Mouse (Mus musculus) stomach, embryonic 16.5 days (tissue): ENCODE measurements around the gene Exoc6. TPM values are rescaled to one million over a fixed set of nuclear protein-coding genes. Genes with fewer than 3 reads are reported as not detected.

Experiments
- ATAC-seq: fragments of 200-750 bp; cut with Nextera tagmentation; 2 replicates; pipeline ENCODE4 v1.8.0; 2017; ENCODE audit warnings: moderate number of reproducible peaks, moderate TSS enrichment; ENCODE audit not compliant: insufficient read depth, low FRiP score
- H3K27ac ChIP-seq: fragments of 300-500 bp; sonication (generic); 2 replicates; pipeline ENCODE4 v1.5.1; 2014; ENCODE audit warnings: low read length
- H3K27me3 ChIP-seq: fragments of 300-500 bp; sonication (generic); 2 replicates; pipeline ENCODE4 v1.6.1; 2014; ENCODE audit warnings: low read length, control low read depth, mixed read lengths; ENCODE audit not compliant: control insufficient read depth, insufficient read depth
- H3K36me3 ChIP-seq: fragments of 300-500 bp; sonication (generic); 2 replicates; pipeline ENCODE4 v1.6.1; 2014; ENCODE audit warnings: low read length; ENCODE audit not compliant: control insufficient read depth, insufficient read depth
- H3K4me1 ChIP-seq: fragments of 300-500 bp; sonication (generic); 2 replicates; pipeline ENCODE4 v1.6.1; 2014; ENCODE audit warnings: low read length, control low read depth, mixed read lengths; ENCODE audit not compliant: control insufficient read depth, insufficient read depth
- H3K4me2 ChIP-seq: fragments of 300-500 bp; sonication (generic); 2 replicates; pipeline ENCODE4 v1.6.1; 2014; ENCODE audit warnings: low read depth, low read length, mixed read lengths
- H3K4me3 ChIP-seq: fragments of 300-500 bp; sonication (generic); replicated peaks from 2 replicates; pipeline ENCODE4 v1.5.1; 2014; ENCODE audit warnings: mild to moderate bottlenecking, low read length
- H3K9ac ChIP-seq: fragments of 300-500 bp; sonication (generic); 2 replicates; pipeline ENCODE4 v1.6.1; 2014; ENCODE audit warnings: low read length
- H3K9me3 ChIP-seq: fragments of 300-500 bp; sonication (generic); replicated peaks from 2 replicates; pipeline ENCODE4 v1.6.1; 2016; ENCODE audit warnings: low read length, control low read depth; ENCODE audit not compliant: control insufficient read depth
- WGBS: fragments of 180-500 bp; shearing (Covaris S2); extraction: QIAGEN DNeasy Blood & Tissue Kit; methylation state at CpG from one replicate; pipeline ENCODE4 v1.1.7; 2014; 5-methylcytosine and 5-hydroxymethylcytosine counted together
- polyA plus RNA-seq: library from polyadenylated mRNA; unstranded; fragments of >200 nt; fragmentation: Nextera tagmentation; extraction: Ambion mirVana; gene quantifications from 2 replicates; pipeline ENCODE4 v1.2.1, GENCODE M21; 2015

The Exoc6 gene
- polyA plus RNA-seq, 1 experiment from 2014 or later = 14.6 TPM

DNA sequence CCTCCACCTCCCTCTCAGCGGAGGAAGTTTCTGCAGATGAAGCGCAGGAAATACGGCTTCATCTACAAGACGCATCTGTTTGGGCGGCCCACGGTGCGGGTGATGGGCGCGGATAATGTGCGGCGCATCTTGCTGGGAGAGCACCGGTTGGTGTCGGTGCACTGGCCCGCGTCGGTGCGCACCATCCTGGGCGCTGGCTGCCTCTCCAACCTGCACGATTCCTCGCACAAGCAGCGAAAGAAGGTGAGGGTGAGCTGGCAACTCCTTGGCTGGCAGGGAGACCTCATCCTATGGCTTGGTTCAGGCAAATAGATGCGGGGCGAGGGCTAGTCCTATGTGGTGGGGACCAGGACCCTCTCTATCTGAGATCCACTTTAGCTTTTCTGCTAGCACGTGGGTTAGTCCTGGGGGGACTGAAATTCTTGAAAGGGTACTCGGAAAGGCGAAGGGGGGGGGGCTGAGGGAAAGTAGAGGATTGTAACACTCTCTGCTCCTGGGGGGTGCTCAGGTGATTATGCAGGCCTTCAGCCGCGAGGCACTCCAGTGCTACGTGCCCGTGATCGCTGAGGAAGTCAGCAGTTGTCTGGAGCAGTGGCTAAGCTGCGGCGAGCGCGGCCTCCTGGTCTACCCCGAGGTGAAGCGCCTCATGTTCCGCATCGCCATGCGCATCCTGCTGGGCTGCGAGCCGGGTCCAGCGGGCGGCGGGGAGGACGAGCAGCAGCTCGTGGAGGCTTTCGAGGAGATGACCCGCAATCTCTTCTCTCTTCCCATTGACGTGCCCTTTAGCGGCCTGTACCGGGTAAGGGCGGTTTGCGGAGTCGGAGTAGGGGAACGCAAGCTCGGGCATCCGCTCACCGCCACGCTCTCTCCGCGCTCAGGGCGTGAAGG lies 148.3 kb downstream of the Exoc6 start:
- WGBS = 1% methylated on average over 63 of the region's 63 CpGs
- ATAC-seq = no peak
- no peaks in the 10 kb centered on the region for H3K9me3 ChIP-seq

DNA sequence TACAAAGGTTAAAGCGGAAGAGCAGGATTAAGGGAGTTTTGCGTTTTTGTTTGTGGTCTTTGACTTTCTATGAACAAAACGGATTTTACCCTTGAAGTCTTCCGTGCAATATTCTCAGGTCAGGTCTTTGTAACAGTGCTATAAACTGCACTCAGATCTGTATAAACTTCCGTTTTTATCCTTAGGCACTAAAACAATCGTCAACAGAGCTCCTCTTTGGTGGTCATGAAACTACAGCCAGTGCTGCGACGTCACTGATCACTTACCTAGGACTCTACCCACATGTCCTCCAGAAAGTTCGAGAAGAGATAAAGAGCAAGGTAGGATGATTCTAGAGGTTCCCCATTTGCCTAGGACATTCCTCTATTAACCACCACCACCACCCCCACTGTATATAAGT lies 149.5 kb downstream of the Exoc6 start:
- Histone ChIP-seq H3K4me1 (peaks cover 9% of the 10 kb centered on the region; the same call in 1 of the 2 replicates), H3K36me3 (no peaks in the 10 kb centered on the region), H3K27ac (no peak overlapping the region), H3K9ac (no peak overlapping the region), H3K9me3 (no peaks in the 10 kb centered on the region), H3K4me3 (no peak overlapping the region), H3K27me3 (peaks cover 84% of the 10 kb centered on the region), H3K4me2 (no peak overlapping the region)
- WGBS = 23% methylated on average over 9 of the region's 9 CpGs
- no peak for ATAC-seq

More for the DNA sequence above, 148.3 kb downstream of the Exoc6 start:
- Histone ChIP-seq H3K27me3 (peaks cover 95% of the 10 kb centered on the region), H3K4me3 (peak overlapping the region; percentile 42), H3K4me1 (peaks cover 9% of the 10 kb centered on the region; the same call in 1 of the 2 replicates), H3K4me2 (peak overlapping the region; percentile 55), H3K9ac (no peak overlapping the region), H3K36me3 (no peaks in the 10 kb centered on the region), H3K27ac (no peak overlapping the region)

DNA sequence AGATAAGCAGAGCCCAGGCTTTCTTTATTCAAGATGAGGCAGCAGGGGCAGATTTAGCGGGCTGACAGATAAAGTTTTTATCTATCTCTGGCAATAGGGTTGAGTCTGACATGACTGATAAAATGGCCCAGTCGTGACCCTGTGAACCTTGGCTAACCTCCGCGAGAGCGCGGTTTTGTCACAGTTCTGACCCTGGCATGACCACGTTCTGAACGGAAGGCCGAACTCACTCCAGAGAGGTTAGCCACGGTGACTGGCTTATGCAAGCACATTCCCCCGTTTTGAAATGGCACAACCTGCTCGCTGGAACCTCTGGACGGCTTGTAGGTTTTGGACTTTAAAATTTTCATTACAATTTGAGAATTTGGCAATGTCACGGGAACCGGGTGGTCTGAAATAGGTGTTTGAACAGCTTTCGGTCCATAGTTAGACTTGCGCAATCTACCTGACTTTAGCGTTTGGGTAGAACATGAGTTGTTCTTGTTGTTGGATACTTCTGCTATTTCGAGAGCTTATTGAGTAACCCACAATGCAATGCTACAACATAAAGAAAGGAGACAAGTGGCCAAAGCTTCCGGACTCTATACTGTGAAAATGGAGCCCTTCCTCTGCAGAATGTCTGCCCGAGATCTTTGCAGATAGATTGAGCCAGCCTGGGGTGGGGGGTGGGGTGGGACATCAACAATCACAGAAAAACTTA lies 152.3 kb downstream of the Exoc6 start:
- Histone ChIP-seq H3K36me3 (no peaks in the 10 kb centered on the region), H3K9ac (no peak overlapping the region), H3K9me3 (no peaks in the 10 kb centered on the region), H3K27me3 (peaks cover 55% of the 10 kb centered on the region), H3K4me2 (no peak overlapping the region), H3K4me1 (no peaks in the 10 kb centered on the region), H3K27ac (no peak overlapping the region), H3K4me3 (no peak overlapping the region)
- ATAC-seq = no peak
- 46% methylated on average over 21 of the region's 21 CpGs for WGBS

DNA sequence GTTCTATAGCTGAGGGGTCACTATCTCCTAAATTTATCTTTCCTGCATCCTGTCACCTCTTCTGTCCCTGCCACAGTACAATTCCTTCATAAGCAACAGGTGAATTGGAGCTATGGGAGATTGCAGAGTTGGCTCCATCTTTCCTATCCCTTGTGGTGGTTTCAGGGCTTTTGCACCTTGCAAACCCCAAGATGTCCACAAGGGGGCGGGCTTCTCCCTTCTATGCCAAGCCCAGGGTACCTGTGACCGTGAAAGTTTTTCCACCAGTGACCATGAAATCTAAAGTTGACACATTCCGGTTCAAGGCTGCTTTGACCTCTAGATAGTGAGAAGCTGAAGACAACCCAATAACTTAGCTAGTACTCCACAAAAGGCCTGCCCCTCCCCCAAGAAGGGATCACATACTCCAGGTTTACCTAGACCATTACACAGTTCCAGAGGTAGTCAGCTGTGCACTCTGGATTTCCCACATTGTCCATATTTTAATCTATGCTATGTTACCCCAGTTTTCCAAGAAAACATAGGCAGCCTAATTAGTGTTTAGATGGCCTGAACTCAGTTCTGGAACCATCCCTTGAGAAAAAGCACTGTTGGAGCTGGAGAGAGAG lies 153.8 kb downstream of the Exoc6 start:
- 9% methylated on average over 3 of the region's 3 CpGs for WGBS

DNA sequence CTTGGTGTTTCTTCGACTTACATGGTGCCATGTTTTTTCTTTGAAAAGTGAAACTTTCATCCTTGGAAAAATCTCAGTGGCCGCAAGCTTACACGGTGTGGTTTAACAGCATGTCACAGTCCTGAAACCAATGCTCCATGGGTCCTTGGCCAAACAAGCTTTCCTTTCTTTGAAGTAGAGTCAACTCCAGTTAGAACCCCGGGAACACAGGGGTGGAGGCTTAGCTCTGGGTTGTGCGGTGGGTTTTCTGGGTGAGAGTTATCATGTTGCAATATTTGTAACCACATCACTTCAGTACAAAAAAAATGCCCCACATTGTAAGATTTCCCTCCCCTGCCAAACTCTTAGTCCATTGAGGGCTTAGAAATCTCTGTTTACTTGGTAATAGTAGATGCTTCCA lies 155.5 kb downstream of the Exoc6 start:
- Histone ChIP-seq H3K27ac (no peak overlapping the region), H3K9me3 (no peaks in the 10 kb centered on the region), H3K36me3 (no peaks in the 10 kb centered on the region), H3K4me2 (no peak overlapping the region), H3K4me1 (no peaks in the 10 kb centered on the region), H3K4me3 (no peak overlapping the region), H3K9ac (no peak overlapping the region), H3K27me3 (peaks cover 24% of the 10 kb centered on the region)
- no peak for ATAC-seq
- 91% methylated on average over 5 of the region's 5 CpGs for WGBS

More for the DNA sequence above, 153.8 kb downstream of the Exoc6 start:
- Histone ChIP-seq H3K27me3 (peaks cover 41% of the 10 kb centered on the region), H3K9ac (no peak overlapping the region), H3K4me3 (no peak overlapping the region), H3K4me2 (no peak overlapping the region), H3K36me3 (no peaks in the 10 kb centered on the region), H3K4me1 (no peaks in the 10 kb centered on the region), H3K27ac (no peak overlapping the region), H3K9me3 (no peaks in the 10 kb centered on the region)
- no peak for ATAC-seq

DNA sequence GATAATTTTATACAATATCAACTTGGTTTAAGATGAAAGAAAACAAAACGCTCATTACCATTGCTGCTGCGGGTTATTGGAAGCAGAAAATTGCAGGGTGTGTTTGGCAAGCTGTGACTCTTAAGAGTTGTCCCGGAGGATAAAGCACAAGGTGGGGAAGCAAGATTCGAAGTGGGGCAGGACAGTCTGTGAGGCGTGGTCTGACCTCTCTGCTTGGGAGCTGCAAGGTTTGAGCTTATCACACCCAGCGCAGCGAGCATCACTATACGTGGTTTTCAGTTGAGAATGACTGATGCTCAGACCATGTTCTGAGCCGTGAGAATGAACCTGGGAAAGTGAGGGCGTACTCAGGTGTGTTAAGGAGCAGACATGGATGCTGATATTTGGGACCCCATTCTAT lies 164.5 kb downstream of the Exoc6 start:
- H3K4me3 ChIP-seq = no peak overlapping the region
- no peak for ATAC-seq
- no peaks in the 10 kb centered on the region for H3K9me3 ChIP-seq
- no peaks in the 10 kb centered on the region for H3K4me1 ChIP-seq
- no peaks in the 10 kb centered on the region for H3K36me3 ChIP-seq
- no peaks in the 10 kb centered on the region for H3K27me3 ChIP-seq
- no peak overlapping the region for H3K4me2 ChIP-seq
- no peak overlapping the region for H3K27ac ChIP-seq
- WGBS = 62% methylated on average over 10 of the region's 10 CpGs
- H3K9ac ChIP-seq = no peak overlapping the region

DNA sequence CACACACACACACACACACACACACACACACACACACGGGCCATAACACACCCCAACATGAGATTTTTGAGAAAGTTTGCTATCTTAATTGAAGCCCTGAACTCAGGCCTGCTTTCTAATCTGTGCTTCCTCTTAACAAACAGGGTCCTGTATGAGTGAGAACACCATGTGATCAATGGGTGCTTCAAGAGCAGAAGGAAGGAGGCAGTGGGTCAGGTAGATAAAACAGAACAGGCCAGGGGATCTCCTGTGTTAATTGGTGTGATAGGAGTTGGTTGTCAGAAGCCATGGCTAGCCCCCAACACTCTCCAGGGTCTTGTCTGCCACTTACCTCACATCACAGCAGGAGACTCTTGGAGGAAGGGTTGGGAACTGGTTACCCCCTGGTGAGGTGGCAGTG lies 165.8 kb downstream of the Exoc6 start:
- no peak for ATAC-seq
- H3K4me2 ChIP-seq = no peak overlapping the region
- no peak overlapping the region for H3K27ac ChIP-seq
- H3K4me1 ChIP-seq = no peaks in the 10 kb centered on the region
- H3K27me3 ChIP-seq = no peaks in the 10 kb centered on the region
- no peaks in the 10 kb centered on the region for H3K9me3 ChIP-seq
- WGBS = 50% methylated on average over 1 of the region's 1 CpGs
- no peaks in the 10 kb centered on the region for H3K36me3 ChIP-seq
- H3K4me3 ChIP-seq = no peak overlapping the region
- H3K9ac ChIP-seq = no peak overlapping the region

DNA sequence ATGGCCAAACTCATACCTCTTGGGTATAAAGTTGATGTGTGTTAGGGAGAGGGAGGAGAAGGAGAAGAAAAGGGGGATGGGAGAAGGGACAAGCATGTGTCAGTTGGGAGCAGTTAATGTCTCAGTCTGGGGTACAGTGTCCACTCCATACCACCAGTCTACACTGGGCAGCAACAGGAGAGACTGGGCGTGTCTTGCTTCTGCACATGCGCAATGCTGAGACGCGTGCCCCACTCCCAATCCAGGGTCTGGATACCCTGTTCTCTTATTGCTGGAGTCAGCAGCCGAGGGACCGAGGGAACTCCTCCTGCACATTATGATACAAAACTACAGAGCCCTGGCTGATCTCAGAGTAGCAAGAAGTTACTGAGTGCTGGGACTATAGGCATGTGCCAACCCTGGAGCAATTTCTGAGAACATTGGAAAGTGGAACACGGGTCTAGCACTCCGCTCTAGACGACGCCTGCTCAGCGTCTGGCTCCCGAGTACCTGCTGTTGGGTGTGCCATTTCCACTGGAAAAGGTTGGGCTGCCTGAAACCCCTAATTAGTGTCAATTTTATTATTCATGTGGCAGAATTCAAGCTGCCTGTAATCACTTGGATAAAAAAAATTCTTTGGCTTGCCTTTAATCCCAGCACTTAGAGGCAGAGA lies 166.4 kb downstream of the Exoc6 start:
- Histone ChIP-seq H3K9me3 (no peaks in the 10 kb centered on the region), H3K4me1 (no peaks in the 10 kb centered on the region), H3K4me3 (no peak overlapping the region), H3K27ac (no peak overlapping the region), H3K4me2 (no peak overlapping the region), H3K36me3 (no peaks in the 10 kb centered on the region), H3K9ac (no peak overlapping the region), H3K27me3 (no peaks in the 10 kb centered on the region)
- WGBS = 75% methylated on average over 12 of the region's 12 CpGs
- ATAC-seq = no peak
